Mouse (Mus musculus) kidney, adult 2 months (tissue): ENCODE measurements around the gene Sem1. TPM values are rescaled to one million over a fixed set of nuclear protein-coding genes. Genes with fewer than 3 reads are reported as not detected.

ENCODE experiments used
- DNase-seq: peaks from one replicate; pipeline ENCODE4 v3.0.0; 2021
- H3K27ac ChIP-seq: fragments of 200-500 bp; 2 replicates; pipeline ENCODE4 v1.5.1; 2012; ENCODE audit warnings: low read depth, low read length, control low read depth, inconsistent platforms; ENCODE audit not compliant: insufficient read depth
- H3K27me3 ChIP-seq: fragments of 200-500 bp; replicated peaks from 2 replicates; pipeline ENCODE4 v1.6.1; 2012; ENCODE audit warnings: mild to moderate bottlenecking, moderate library complexity, low read length, inconsistent platforms; ENCODE audit not compliant: control insufficient read depth, insufficient read depth
- H3K36me3 ChIP-seq: fragments of 200-500 bp; 2 replicates; pipeline ENCODE4 v1.6.1; 2012; ENCODE audit warnings: mild to moderate bottlenecking, moderate library complexity, low read length, inconsistent platforms; ENCODE audit not compliant: control insufficient read depth, insufficient read depth
- H3K4me1 ChIP-seq: fragments of 200-500 bp; 2 replicates; pipeline ENCODE4 v1.6.1; 2011; ENCODE audit warnings: low read length; ENCODE audit not compliant: control insufficient read depth, insufficient read depth
- H3K4me3 ChIP-seq: fragments of 200-500 bp; 2 replicates; pipeline ENCODE4 v1.5.1; 2011; ENCODE audit warnings: mild to moderate bottlenecking, low read depth, low read length, control low read depth; ENCODE audit not compliant: insufficient read depth
- CTCF ChIP-seq: fragments of 200-500 bp; conservative IDR thresholded peaks from 2 replicates; pipeline ENCODE4 v1.5.1; 2011; ENCODE audit warnings: low read depth, mild to moderate bottlenecking, control low read depth, low read length, moderate library complexity, mixed read lengths; ENCODE audit not compliant: insufficient read depth, insufficient read length
- POLR2A ChIP-seq: fragments of 200-500 bp; IDR thresholded peaks from one replicate; pipeline ENCODE4 v1.6.1; 2011; ENCODE audit warnings: low read depth, low read length, control low read depth
- WGBS: fragments of 180-500 bp; shearing (Covaris S2); methylation state at CpG from one replicate; pipeline ENCODE4 v1.1.7; 2018; 5-methylcytosine and 5-hydroxymethylcytosine counted together
- polyA plus RNA-seq: library from polyadenylated mRNA; depleted of rRNA; stranded (reverse); fragments of >200 nt; gene quantifications from 2 replicates; pipeline ENCODE4 v1.2.3, GENCODE M21; 2012

Gene Sem1
- polyA plus RNA-seq, 1 experiment: 37.5 TPM

GRCm38 (mm10) chr6:6577291-6577690, 1.2 kb downstream of the Sem1 start:
- DNase-seq: no peak
- no peak for TF ChIP-seq POLR2A
- TF ChIP-seq CTCF: no peak
- Histone ChIP-seq H3K36me3 (no peaks in the 10 kb centered on the region), H3K27me3 (no peaks in the 10 kb centered on the region), H3K4me1 (no peaks in the 10 kb centered on the region; the same call in 1 of the 2 replicates), H3K4me3 (peak overlapping the region; percentile 97; the same call in 1 of the 2 replicates), H3K27ac (no peak overlapping the region)
- 38% methylated on average over 3 of the region's 3 CpGs for WGBS

- Histone ChIP-seq H3K4me3 (no peak overlapping the region), H3K4me1 (no peaks in the 10 kb centered on the region; the same call in 1 of the 2 replicates), H3K27me3 (no peaks in the 10 kb centered on the region), H3K27ac (no peak overlapping the region), H3K36me3 (no peaks in the 10 kb centered on the region)
- WGBS: 76% methylated on average over 4 of the region's 4 CpGs
- peak; percentile 10 for DNase-seq
- TF ChIP-seq CTCF (no peak), POLR2A (no peak)
These were observed 2.7 kb downstream of the Sem1 start for GRCm38 (mm10) chr6:6575796-6576195.

GRCm38 (mm10) chr6:6568436-6568835, 10.0 kb downstream of the Sem1 start:
- no peaks in the 10 kb centered on the region for H3K36me3 ChIP-seq
- WGBS: 53% methylated on average over 3 of the region's 3 CpGs
- H3K4me1 ChIP-seq: no peaks in the 10 kb centered on the region
- no peak overlapping the region for H3K4me3 ChIP-seq
- no peak for DNase-seq
- no peak for TF ChIP-seq POLR2A
- TF ChIP-seq CTCF: no peak
- no peaks in the 10 kb centered on the region for H3K27me3 ChIP-seq
- no peak overlapping the region for H3K27ac ChIP-seq

- WGBS: 62% methylated on average over 5 of the region's 5 CpGs
- Histone ChIP-seq H3K27ac (no peak overlapping the region), H3K4me3 (no peak overlapping the region), H3K4me1 (peaks cover 6% of the 10 kb centered on the region; the same call in 1 of the 2 replicates), H3K27me3 (no peaks in the 10 kb centered on the region), H3K36me3 (no peaks in the 10 kb centered on the region)
- peak; percentile 16 for DNase-seq
- TF ChIP-seq POLR2A (no peak), CTCF (no peak)
These were observed 14.8 kb downstream of the Sem1 start for GRCm38 (mm10) chr6:6563691-6564090.

GRCm38 (mm10) chr6:6562716-6563115, 15.7 kb downstream of the Sem1 start:
- Histone ChIP-seq H3K36me3 (no peaks in the 10 kb centered on the region; the same call in 1 of the 2 replicates), H3K27me3 (no peaks in the 10 kb centered on the region), H3K4me1 (peaks cover 6% of the 10 kb centered on the region; the same call in 1 of the 2 replicates), H3K4me3 (no peak overlapping the region), H3K27ac (no peak overlapping the region)
- TF ChIP-seq POLR2A (no peak), CTCF (no peak)
- 68% methylated on average over 5 of the region's 5 CpGs for WGBS
- DNase-seq: peak; percentile 5

- 93% methylated on average over 1 of the region's 1 CpGs for WGBS
- Histone ChIP-seq H3K36me3 (no peaks in the 10 kb centered on the region; the same call in none of the 2 replicates), H3K27me3 (no peaks in the 10 kb centered on the region), H3K4me1 (peaks cover 4% of the 10 kb centered on the region; the same call in 1 of the 2 replicates), H3K4me3 (no peak overlapping the region), H3K27ac (no peak overlapping the region)
- no peak for DNase-seq
- no peak for TF ChIP-seq POLR2A
- TF ChIP-seq CTCF: no peak
These were observed 20.8 kb downstream of the Sem1 start for GRCm38 (mm10) chr6:6557647-6558046.

- H3K36me3 ChIP-seq: no peaks in the 10 kb centered on the region; the same call in 1 of the 2 replicates
- no peak for DNase-seq
- WGBS: 55% methylated on average over 6 of the region's 6 CpGs
These were observed 26.5 kb downstream of the Sem1 start for GRCm38 (mm10) chr6:6552006-6552405.

GRCm38 (mm10) chr6:6547997-6548396, 30.5 kb downstream of the Sem1 start:
- H3K27me3 ChIP-seq: no peaks in the 10 kb centered on the region
- 37% methylated on average over 5 of the region's 5 CpGs for WGBS
- TF ChIP-seq POLR2A (no peak), CTCF (no peak)
- DNase-seq: peak; percentile 13
- no peaks in the 10 kb centered on the region for H3K4me1 ChIP-seq
- H3K4me3 ChIP-seq: no peak overlapping the region
- no peak overlapping the region for H3K27ac ChIP-seq
- H3K36me3 ChIP-seq: no peaks in the 10 kb centered on the region

More at GRCm38 (mm10) chr6:6552006-6552405, 26.5 kb downstream of the Sem1 start:
- Histone ChIP-seq H3K4me3 (no peak overlapping the region), H3K27ac (no peak overlapping the region), H3K27me3 (no peaks in the 10 kb centered on the region), H3K4me1 (no peaks in the 10 kb centered on the region)
- no peak for TF ChIP-seq POLR2A
- TF ChIP-seq CTCF: no peak
